Mouse (Mus musculus): ENCODE results near the gene Abcd3.

Gene Abcd3

GRCm38 (mm10) chr3:121814877-121815548 lies at the start of gene Abcd3:
Abcd3 (minus strand) TSS chr3:121815302.
- peak; percentile 26 for DNase-seq (ENCODE audit: low read depth, low spot score)

DNA sequence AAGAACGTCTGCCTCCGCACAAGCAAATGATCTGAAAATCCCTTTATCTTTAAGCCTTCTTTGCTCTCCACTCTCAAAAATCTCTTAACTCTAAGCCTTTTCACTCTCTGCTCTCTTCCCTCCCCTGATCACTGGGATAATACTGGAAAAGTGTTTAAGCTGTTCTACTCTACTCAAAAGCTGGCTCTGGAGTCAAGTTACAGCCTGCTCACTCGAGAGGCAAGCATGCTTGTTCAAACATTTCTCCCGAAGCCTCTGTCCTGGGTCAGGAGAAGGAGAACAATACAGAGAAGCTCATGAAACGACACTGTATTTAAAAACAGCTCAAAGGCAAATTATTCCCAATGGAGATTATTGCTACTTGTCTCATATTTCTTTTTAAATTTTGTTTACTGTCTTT lies 44.0 kb upstream of the Abcd3 start:
- DNase-seq (ENCODE audit: low read depth, low spot score) = no peak

- DNase-seq (ENCODE audit: low read depth, low spot score) = no peak
Measured at GRCm38 (mm10) chr3:121856131-121856530, 41.0 kb upstream of the Abcd3 start.

DNA sequence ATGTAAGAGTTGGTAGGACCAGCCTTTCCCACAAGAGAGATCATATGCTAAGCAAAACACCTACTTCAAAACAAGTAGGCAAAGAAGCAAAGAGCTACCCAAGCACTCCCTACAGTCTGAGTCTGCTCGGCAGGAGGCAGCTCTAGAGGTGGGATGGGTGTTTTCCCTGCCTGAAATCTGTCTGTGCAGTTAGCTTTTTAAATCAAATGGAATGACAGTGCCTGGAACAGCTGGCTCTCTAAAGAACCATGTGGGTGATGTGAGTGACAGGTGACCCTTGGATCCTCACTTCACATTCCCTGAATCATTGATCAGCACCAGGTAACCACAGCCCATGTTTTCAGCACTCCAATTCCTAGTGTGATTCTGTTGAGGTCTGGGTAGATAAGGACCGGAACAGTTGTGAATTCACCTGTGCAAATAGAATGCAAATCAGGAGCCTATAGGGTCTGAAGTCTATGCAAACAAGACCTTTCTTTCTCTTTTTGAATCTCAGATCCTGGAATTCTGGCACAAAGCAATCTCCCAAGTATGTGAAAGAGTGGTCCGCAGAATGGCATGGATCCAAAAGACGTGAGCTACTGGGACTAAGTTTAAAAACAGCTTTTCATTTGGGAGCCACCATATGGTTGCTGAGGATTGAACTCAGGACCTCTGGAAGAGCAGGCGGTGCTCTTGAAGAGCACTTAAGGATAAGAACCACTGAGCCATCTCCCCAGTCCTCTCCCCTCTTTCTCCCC lies 38.8 kb upstream of the Abcd3 start:
- DNase-seq (ENCODE audit: low read depth, low spot score) = no peak

DNA sequence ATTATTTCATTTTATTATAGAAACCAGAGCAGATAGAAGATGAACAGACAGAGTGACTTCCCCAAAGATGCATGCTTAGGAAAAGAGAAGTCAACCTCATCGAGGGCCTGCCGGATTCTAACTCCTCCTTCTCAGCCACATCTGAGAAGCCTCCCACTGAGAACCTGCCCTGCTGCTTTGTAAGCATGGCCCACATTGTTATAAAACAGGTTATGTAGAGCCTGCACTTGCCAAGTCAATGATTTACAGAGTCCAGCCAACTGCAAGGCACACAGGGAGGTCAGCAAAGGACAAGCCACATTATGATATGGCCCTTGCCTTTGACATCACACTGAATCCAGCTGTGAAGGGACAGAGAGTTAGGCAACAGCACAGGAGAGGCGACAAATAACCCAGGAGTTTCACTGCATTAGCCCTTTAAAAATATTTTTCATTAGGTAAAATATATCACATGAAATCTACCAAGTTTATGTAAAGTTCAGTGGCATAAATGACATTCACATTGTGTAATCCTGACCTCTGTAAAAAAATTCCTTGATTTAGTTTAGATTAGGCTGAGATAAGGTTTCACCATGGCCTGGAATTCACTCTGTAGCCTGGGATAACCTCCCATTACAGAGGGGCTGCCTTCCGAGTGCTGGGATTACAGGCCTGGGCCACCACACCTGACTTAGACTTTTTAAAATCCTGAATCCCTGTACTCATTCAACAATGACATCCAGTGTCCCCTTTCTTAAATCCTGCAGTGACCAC lies 37.1 kb upstream of the Abcd3 start:
- DNase-seq (ENCODE audit: low read depth, low spot score) = no peak

DNA sequence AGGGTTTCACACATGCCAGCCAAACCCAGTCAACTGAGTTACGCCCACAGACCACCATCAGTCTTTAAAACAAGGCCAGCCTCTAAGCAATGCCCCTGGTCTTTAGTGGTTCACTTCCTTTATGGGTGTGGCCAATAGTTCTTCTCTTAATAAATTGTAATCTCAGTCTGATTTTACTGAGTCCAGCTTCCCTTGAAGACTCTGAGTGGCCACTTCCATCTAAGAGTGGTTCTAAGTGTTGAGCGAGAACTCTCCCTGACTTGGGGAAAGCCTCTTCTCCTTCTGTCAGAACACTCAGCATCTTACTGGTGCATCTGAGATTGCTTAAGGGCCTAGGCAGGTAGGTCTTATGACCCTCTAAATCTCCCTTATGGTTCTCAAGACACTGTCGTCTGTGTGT lies 35.9 kb upstream of the Abcd3 start:
- no peak for DNase-seq (ENCODE audit: low read depth, low spot score)

- no peak for DNase-seq (ENCODE audit: low read depth, low spot score)
Measured at GRCm38 (mm10) chr3:121850381-121850780, 35.3 kb upstream of the Abcd3 start.

DNA sequence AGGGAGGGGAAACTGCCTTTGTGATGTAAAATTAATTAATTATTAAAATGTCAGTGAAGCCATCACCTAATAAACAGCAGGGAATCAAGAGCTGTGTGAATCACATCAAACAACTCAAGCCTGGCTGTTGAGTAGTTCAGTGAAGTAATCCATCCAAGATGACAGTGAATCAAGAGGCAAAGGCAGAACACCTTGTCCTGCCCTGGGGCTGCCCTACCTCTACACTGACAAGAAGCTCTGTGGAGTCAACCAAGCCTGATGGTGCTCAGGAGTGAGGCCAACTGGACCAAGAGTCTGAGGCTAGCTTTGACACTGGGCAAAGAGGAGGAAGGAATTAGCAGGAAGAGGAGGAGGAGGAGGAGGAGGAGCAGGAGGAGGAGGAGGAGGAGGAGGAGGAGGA lies 32.2 kb upstream of the Abcd3 start:
- no peak for DNase-seq (ENCODE audit: low read depth, low spot score)

DNA sequence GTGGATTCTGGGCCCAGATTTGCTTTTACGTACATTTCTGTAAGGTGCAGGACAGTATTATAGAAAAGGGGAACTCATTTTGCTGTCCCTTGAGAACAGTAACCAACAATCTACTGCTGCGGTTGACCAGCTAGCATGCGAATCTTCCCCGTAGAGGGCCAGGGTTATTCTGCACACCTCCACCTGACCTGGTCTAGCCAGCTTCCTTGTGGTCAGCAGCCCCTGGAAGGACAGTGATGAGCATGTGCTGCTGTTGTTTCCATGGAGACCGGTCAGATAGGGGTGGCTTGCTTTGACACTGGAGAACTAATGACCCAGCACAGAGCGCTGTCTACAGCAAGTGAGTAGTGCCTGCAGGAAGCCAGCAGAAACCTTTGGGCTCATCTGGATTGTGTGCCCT lies 29.6 kb upstream of the Abcd3 start:
- no peak for DNase-seq (ENCODE audit: low read depth, low spot score)

DNA sequence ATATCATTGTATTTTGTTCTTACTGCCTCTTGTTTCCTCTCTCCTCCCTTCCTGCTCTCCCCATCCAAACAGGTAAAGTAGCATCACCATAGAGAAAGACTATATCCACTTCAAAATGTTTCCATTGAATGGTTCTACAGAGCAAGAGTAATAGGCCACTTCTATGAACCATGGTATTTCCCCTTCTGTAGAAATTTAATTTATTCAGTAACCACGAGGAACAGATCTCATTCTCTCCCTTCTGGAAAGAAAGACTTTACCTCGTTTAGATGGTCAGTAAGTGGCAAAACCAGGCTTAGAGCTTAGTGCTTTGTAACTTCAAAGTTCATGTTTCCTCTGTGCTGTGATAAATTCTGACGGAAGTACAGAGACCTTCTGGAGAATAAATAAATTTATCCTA lies 28.9 kb upstream of the Abcd3 start:
- DNase-seq (ENCODE audit: low read depth, low spot score) = no peak

DNA sequence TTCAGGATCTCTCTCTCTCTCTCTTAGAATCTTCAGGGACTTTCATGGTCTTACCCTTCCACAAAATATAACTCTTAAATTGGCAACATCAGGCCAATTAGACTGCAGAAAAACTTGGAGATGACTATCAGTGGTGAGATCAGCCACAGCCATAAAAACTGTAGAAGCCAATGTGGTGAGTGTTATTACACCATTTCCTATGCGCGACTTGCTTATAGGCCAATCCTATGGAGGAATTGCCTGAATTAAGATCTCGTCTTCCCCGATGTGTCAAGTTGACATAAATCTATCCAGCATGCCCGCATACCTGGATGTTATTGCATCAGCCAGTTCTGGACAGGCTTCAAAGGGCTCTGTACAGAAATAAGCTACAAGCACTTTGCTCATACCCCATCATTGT lies 28.2 kb upstream of the Abcd3 start:
- DNase-seq (ENCODE audit: low read depth, low spot score) = no peak

DNA sequence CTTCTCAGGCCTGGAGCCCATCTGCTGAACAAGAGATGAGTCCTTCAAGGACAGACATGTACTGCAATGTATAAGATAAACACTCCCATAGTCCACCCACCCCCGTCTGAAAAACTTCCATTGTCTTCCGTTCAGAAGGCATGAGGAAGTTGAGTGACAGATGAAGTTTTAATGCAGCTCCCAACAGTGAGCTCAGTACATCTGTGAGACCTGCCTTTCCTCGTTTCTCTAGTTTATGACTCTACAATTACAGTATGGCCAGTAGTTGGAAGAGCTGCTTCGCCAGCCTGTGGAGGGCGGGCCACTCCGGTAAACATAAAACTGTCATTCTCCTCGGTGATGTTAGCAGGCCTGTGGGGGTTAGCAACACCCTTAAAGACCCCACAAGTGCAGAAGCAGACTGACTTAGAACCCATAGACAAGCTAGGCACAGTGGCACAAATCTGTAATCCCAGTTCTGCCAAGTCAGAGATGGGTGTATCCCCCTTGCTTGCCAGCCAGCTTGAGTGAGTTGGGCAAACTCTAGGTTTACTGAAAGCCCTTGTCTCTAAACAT lies 27.3 kb upstream of the Abcd3 start:
- no peak for DNase-seq (ENCODE audit: low read depth, low spot score)

DNA sequence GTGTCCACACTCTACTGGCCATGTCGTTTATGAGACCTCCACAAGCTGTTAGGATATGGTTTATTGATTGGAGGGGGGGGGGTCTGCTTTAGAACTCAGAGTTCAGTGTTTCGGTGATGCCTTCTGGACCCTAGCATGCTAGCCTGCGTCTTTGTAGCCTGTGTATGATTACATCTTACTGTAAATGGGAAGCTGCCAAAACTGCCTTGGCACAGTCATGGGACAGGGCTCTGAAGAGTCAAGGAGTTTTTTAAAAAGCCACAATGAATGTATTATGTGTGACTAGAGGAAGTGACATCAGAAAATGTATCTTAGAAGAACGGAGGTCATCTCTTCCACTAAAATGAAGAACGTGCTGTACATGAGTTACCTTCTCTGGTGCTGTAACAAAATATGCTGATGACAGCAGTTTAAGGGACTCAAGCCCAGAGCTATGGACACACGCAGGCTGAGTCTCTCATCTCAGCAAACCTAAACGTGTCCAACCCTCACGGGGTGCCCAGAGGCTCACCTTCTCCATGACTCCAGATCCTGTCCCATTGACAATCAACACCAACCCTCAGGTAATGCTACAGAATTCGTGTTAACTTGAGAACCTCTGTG lies 26.4 kb upstream of the Abcd3 start:
- no peak for DNase-seq (ENCODE audit: low read depth, low spot score)

DNA sequence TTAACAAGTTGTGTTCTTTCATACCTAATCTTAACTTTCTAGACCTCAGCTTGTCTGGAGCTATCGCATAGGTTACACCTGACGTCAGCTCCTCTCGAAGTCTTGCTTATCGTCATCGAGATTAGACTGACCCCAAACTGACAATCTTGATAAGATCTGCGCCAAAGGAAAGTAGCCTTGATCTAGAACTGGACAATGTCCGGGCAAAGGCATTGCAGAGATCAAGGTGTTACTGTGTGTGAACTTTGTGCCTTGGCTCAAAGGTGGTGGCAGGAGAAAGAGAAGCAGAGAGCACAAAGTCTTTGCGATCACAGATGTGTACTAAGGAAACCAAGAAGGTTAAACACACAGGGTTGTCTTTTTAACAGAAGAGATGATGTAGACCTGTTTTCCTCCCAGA lies 25.2 kb upstream of the Abcd3 start:
- DNase-seq (ENCODE audit: low read depth, low spot score) = no peak

DNA sequence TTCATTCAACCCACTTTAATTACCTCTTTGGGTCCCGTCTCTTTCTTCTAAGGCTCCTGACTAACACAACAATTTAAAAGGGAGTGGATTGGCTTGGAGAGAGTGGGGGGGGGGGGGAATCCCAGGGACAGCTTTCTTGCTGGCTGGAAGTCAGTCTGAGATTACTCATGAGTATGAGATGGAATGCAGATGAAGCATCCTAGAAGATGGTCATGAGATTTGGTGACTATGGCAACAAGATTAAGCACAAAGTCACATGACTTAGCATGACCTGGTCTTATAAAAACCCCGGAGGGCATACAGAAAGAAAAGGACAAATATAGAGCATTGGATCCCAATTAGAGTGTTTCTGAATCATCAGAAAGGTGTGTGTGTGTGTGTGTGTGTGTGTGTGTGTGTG lies 19.6 kb upstream of the Abcd3 start:
- DNase-seq (ENCODE audit: low read depth, low spot score) = no peak

DNA sequence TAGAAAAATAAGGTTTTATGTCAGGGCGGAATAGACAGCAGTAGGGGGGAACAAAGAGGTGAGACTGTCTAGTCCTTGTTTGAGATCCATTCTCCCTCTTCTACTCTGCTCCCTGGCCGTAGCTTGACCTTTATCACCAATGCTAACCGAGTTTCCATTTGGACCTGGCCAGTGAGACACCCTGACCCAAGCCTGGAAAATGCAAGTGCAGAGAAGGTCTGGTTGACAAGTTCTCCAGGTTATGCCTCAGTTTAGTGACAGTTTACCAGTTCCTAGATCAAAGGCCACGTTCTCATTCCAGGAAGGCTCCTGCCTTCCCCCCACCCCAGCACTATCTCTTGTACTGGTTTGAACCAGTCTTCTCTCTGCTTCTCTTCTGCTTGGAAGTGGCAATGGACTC lies 19.1 kb upstream of the Abcd3 start:
- DNase-seq (ENCODE audit: low read depth, low spot score) = no peak

DNA sequence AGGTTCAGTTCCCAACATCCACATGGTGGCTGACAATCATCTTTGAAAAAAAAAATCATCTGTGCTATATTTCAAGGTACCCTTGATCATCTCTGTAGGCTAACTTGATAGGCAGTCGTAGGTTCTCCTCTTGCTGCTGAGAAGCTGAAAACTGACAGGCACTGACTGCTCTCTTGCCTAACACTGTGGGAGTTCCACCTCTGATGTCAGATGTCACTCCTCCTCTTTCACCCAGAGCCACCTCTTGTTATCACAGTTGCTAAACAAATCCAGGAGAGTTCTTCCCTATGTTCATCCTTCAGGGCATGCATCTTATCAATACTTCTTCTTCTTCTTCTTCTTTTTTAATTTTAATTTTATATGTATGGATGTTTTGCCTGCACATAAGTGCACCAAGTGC lies 10.0 kb upstream of the Abcd3 start:
- DNase-seq (ENCODE audit: low read depth, low spot score) = no peak

DNA sequence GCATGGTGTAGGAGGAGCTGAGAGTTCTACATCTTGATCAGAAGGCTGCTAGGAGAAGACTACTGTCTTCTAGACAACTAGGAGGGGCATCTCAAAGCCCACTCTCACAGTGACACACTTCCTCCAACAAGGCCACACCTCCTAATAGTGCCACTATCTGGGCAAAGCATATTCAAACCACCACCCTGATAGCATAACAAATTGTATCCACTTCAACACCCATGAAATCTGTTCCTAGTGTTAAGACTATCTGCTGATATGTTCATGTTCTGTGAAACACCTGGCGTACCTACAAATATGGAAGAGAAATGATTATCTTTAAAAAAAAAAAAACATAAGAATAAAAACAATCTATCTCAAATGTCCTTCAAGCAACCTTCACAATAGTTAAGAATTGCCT lies 9.2 kb upstream of the Abcd3 start:
- DNase-seq (ENCODE audit: low read depth, low spot score) = no peak

- DNase-seq (ENCODE audit: low read depth, low spot score) = no peak
Measured at GRCm38 (mm10) chr3:121822643-121823042, 7.5 kb upstream of the Abcd3 start.

- no peak for DNase-seq (ENCODE audit: low read depth, low spot score)
Measured at GRCm38 (mm10) chr3:121821559-121822143, 6.5 kb upstream of the Abcd3 start.

DNA sequence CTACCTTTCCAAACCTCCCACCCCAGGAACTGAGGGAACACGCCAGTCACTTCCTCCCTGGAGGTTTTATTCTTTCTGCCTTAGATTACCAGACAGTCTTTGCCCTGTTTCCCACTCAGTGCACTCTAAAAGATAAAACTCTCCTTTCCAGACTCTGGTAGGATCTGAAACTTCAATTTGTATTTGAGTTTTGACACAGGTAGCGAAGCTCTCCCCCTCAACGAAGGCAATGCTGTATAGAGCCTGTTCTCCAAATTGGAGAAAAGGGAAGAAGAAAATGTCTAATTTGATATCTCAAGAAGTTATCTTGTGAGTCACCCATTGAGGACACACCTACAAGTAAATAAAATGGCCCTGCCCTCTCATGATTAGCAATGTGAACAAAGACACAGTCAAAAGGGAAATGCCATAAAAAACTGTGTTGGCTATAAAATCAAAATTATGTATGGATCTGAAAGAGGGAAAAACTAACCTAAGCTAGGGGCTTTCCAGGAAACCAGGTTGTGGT lies 4.6 kb upstream of the Abcd3 start:
- DNase-seq (ENCODE audit: low read depth, low spot score) = no peak

Measured in c-Kit-negative CD71-positive TER-119-positive erythroid progenitor cells, embryonic 14.5 days (primary cell).